Mouse (Mus musculus): ENCODE results near the gene Ciapin1.

DNA sequence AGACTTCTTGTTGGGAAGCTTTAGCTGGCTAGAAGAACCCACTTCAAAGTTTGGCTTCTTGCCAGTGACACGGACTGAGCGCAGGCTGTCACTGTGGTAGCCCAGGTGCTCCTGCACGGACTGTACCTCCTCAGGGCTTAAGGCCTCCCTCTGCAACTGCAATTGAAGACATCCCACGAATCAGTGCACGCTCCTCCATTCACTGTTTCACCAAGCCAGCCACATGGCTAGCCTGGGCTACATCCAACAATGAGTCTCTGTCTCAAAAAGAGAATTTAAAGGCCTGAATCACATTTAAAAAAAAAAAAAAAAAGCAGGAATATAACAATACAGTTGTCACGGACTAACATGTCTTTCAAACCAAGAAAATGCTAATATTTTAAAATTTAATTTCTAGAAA lies 9.9 kb downstream of the Ciapin1 start:
- no peak for TF ChIP-seq ZNF384 (IDR thresholded peaks at IDR 0.05; ENCODE audit: low read depth, low read length)
- TF ChIP-seq HCFC1 (IDR thresholded peaks at IDR 0.05; ENCODE audit: borderline replicate concordance, insufficient read depth, low read length): no peak
- TF ChIP-seq CHD2 (IDR thresholded peaks at IDR 0.05; ENCODE audit: low read depth, low read length): no peak
- TF ChIP-seq MAFK (IDR thresholded peaks at IDR 0.05; ENCODE audit: insufficient read depth, low read depth, low read length): no peak
- no peak for TF ChIP-seq ZC3H11A (IDR thresholded peaks at IDR 0.05; ENCODE audit: borderline replicate concordance, low read depth, low read length)
